Mouse (Mus musculus): ENCODE results near the gene Myo1d.

Myo1d gene

DNA sequence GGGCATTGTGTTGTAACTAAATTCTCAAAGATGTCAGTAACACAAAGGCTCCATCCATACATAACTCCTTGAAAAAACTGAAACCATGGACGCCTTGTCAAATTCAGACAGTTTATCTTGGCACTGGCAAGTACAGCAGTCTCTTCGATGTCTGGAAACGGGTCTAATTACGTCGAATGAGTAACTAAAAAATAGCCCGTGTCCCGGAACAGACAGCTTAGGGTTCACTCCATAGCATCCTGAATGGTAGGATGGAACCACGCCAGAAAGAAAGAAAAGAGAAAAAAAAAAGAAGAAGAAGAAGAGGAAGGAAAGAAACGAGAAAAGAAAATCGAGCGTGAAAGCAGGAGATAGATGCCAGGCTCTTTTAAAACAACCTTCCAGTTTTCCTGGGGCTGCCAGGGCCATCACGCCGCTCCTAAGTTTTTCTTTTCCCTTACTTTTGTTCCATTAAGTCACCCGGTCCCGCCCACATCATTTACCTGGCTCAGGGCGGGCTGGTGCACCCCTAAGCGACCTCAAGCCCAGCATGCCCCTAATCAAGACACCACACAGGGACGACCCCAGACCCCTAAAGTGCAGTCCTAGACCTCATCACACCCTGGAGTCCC lies 804 bp downstream of the Myo1d start:
- DNase-seq, result no peak

DNA sequence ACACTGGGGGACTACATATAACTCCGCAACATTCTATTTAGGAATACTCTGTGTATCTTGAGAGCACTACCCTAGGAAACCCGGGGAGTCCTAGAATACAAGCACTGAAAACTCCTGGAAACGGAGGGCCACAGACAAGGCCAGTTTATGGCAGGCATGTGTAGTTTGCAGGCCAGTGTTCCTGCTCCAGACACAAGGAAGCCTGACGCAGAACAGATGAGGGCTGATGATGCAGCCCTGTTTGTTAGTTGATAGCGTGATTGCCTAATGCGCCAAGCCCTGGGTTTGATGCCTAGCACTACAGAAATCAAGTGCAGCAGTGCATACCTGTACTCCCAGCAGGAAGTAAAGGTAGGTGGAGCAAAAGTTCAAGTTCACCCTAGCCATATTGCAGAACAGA lies 1.7 kb downstream of the Myo1d start:
- DNase-seq, result no peak

DNA sequence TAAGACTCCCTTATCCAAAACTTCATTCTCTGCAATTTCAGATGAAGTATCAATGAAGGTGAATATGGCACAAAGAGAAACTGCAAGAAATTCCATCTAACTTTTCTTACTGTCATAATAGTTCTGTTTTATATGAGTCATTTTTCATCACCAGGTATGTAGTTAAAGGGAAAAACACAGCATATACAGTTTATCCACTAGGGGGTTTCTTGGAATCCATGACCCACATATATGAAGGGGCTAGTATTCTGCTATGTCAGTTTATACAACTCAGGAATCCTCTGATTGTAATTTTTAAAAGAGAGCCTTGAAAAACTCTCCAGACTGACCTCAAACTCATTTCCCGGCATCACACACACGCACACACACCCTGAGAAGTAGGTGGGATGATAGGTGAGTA lies 2.1 kb downstream of the Myo1d start:
- DNase-seq, result no peak

DNA sequence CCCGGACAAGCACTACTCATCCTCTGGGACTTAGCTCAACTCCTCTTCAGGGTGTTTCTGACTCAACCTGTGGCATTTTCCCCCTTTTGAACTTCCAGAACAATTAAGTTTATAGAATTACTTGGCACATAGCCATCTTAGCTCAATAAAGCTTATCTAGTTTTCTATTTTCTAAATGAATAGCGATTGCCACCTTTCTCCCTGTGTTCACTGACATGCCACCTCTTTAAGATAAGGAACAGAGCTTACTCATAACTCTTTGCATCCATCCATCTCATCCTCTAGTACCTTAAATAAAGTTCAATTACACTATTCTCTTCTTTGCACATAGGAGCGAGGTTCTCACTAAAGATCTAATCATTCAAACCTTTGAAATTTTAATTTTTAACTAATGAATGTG lies 4.3 kb downstream of the Myo1d start:
- no peak for DNase-seq

DNA sequence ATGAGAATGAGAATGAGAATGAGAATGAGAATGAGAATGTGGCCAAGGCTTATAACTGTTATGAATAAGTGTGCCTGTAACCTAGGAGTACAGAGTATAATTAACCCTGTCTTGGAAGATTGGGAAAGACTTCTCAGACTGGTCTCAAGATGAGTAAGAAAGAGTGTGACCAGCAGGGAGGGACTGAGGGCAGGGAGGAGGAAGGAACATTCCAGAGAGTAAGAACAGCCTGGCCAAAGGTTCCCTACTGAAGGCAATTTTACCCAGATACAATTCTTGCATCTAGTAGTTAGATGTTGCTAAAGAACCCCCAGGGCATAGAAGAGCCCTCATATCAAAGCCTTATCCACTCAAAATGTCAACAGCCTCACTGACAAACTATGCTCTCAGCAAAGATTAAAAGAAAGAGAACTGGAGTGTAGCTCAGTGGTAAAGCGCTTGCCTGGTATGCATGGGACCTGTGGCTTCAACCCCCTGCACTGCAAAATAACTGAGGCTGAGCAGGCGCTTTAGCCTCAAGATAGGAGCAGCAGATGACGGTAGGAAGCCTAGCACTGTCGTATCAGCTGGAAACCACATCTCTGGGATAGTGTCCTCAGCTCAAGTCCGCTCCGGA lies 7.1 kb downstream of the Myo1d start:
- no peak for DNase-seq

DNA sequence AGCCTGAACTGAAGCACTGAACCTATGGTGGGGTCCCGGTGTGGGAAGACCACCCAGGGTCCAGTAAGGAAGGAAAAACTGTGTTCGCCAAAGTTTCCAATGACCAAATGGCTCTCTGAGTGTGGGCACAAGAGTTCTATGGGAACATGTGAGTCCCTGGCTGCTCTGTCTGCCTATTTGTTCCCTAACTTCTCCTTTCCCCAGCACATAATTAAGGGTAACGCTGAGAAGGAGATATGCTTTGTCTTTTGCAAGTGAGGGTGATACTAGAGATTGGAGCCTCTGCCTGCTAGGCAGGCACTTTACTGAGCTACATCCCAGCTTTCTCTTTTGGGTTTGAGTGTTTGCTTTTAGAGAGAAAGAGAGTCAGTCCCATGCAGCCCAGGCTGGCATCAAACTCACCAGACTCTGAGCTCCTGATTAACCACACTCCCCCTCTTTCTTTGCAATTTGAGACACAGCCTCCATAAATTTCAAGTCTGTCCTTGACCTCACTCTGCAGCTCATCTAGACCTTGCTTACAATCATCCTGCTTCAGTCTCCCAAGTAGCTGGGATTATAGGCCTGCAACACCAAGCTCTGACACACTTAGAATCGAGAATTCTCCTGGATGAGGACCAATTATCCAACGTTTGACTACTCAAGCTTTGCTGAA lies 8.1 kb downstream of the Myo1d start:
- DNase-seq, result no peak

DNA sequence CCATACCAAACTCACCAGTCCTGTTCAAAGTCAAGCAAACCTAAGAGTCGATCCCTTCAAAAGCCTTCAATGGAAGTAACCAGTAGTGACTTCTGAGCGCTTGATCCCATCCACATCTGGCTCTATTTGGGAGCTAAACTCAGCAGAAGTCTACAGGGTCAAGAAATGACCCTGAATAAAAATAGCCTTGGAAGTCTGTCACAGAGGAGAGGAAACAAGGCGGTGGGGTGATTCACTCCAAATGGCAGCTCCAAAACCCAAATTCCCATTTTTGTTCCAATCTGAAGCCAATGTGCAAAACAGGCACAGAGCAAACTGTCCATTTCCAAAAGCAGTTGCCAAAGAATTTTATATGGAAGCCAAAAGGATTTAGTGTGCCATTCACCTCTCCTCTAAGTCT lies 8.6 kb downstream of the Myo1d start:
- no peak for DNase-seq

DNA sequence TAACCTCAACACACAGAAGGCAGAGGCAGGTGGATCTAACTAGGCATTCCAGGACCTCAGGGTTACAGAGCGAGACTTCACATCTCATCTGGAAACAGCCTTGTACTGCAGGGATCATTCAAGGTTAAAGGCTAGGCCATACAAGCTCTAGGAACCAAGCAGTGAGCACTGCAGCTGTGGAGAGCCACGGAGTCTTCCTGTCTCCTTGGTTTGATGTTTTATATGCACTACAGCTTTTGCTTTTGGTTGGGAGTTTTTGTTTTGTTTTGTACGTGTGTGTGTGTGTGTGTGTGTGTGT lies 12.6 kb downstream of the Myo1d start:
- DNase-seq, result no peak

DNA sequence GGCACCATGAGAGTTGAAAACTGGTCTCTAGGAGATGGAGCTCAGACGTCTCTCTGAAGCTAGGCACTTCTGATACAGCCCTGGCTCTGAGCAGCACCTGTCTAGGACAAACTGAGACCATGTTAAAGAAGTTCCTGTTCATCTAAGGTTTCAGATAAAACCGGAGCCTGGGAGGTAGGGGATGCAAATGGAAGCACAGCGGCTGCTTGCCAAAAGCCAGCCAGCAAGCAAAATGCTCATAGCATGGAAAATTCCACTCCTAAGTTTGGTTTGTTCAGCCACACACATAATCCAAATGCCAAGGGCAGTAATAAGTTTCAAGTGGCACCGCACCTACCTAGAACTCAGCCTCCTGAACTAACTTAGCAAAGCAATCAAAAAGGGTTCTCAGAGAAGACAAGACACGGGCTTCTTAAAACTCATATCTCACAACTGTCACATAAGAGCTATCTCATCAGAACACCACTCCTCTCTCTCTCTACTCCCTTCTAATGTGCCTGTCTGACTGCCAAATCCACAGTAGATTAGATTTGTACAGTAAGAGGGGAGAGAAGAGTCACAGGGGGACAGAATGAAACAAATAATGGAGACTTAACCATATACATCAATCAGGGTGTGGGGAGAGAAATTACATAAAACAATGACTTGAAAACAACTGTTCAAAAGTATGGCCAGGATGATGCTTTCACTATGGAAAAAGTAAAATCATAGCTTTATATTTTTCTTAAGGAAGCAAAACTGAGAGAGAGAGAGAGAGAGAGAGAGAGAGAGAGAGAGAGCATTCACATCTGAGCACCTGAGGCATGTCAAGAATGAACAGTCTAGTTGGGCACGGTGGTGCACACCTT lies 13.1 kb downstream of the Myo1d start:
- no peak for DNase-seq

DNA sequence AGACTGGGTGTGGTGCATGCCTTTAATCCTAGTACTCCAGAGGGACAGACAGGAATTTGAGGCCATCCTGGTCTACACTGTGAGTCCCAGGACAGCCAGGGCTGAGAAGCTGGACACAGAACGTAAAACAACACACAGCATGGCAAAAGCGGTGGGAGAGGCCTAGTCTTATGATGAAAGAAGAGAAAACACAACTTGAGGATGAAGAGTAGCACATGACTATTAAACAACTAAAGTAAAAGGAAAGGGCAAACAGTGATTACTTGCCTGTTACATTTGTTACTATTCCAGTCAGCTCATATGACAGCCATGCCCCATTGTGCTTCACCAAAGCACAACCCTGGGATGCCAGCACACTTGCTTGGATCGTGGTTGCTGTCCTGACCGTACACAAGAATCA lies 13.8 kb downstream of the Myo1d start:
- DNase-seq, result no peak

DNA sequence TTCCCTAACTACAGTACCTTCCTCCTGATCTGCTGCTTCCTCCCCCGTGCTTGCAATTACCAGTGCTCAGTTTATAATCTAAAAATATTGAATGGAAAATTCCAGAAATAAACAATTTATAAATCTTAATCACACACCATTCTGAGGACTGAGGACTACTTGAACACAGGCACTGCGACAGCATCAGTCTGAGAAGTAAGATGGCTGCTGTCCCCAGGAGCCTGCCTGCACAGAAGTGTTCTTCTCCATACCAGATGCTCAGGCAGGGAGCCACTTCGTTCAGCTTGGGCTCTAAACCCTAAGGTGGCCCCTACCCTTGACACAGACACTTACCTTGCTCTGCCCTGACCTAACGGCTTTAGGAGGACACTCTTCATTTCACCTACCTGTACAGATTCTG lies 17.8 kb downstream of the Myo1d start:
- no peak for DNase-seq

DNA sequence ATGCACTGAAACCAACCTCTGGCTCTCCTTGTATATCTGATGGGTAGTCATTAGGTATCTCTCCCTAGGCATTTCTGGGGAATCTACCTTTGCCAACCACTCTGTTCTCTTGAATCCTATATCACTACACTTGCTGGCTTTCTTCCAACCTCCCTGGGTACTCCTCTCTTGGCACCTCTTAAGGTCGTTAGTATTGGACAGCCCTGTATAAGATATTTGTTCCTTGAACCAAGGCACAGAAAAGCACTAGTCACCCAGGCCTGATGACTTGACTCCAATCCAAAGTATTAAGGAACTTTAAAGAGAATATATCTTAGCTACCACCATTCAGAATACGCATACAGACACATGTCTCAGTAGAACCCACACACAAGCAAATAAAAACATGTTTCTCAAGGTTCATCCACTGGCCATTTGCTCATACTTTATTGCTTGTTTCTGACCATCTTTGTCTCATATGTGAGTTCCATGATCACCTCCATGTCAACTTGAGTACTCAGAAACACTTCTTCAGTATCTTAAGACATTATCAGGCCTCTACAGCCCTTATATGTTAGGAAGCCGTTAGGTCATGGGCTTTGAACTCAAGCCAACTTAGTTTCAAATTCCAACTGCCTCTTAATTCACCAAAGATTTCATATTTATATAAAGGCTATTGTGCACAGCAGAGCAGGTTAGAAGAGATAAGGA lies 18.4 kb downstream of the Myo1d start:
- no peak for DNase-seq

DNA sequence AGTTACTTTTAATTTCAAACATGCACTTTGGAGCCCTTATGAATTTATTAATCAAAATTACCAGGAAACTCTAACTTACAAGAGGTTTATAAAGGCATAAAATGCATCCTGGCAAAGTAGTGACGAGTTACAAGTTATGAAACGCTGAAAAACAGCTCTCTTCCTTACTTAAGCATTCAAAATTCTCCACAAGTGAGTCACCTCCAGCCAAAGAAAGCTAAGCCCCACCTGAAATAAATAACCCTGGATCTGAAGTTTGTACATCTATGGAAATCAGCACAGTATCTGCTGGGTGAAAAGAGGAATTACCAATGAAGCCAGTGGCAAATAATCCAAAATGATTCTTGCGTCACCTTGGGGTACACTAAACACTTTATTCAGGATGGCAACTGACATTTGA lies 20.8 kb downstream of the Myo1d start:
- DNase-seq, result no peak

DNA sequence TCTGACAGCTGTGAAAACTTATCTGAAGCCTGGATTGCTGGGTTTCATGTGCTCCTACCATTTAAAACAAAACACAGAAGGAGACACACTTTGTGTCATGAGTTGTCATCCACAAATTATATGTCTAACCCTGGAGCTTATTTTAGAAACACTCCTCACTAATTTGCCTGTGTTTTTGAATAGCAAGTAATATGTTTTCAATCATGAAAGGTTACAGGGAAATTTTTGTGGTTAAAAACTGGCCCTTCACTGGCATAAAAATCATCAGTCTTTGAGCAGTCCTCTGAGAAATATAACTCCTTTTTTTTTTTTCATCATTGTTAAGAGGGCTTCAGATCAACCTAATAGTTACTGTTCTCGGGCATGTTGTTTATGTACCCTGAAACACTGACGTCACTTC lies 25.6 kb downstream of the Myo1d start:
- no peak for DNase-seq

DNA sequence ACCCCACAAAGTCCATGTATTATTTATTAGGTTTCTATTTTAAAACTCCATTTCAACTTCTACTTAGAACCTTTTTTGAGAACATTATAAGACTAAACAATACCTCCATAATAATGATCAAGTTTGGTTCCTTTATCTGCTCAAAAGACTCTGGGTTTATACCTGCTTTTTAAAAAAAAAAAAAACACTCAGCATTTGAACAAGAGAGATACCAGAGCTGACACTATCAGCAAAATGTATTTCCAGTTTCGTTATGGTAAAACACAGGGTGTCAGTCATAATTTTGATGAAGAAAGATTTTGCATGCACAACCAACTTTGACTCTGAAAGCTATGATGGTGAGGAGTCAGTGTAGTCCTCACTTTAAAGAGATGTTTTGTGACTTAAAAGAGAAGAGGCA lies 28.7 kb downstream of the Myo1d start:
- no peak for DNase-seq

DNA sequence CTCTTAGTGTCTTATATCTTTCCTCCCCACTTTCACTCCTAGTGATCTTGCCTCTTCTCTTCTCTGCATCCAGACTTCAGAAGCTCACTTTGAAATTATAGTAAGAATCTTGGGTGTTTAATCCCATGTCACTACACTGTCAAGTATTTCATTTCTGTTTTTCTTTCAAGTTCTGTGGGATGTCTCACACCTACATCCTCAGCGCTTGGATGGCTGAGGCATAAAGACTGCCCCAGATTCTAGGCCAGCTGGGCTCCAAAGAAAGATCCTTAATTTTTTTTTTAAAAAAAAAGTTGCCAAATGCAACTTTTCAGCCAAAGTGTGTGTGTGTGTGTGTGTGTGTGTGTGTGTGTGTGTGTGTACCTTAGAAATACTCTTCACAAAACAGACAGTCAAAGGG lies 30.6 kb downstream of the Myo1d start:
- no peak for DNase-seq

DNA sequence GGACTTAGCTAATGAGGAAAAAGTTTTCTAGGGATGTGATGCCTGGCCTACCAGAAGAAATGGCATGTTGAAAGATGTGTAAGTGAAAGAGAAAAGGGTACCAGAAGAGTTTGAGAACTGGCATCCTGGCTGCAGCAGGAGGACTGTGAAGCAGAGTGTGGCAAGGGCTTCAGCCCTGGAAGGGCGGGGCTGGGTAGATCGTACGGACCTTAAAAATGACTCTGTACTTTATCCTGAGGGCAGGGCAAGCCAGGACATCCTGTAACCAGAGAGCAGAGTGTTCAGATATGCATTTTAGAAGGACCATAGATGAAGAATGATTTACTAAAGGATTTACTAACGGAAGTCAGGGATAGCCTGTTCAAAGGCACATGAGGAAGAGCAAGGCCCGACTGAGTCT lies 34.4 kb downstream of the Myo1d start:
- DNase-seq, result no peak

DNA sequence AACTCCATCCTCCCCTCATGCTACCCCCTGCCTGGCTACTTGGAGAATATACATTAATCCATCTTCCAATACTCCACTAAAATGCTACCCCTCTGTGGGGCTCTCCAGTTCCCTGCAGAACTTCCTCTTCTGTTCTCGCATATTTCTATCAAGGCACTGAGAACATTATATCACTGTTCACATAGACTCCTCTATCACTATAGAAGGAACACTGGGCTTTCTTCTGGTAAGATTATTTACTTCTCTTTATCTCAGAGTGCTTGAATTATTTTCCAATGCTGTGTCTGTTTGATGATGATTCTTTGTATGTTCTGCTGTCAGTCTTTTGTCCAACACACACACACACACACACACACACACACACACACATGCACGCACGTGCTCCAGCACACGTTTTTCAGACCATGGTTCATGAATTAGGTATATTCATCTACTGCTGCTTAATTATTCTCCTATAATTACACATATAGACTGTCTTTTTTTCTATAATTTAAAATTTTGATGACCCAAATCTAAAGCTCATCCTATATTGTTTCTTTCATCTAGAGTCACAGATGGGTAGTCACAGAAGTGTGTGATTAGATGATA lies 35.9 kb downstream of the Myo1d start:
- no peak for DNase-seq

DNA sequence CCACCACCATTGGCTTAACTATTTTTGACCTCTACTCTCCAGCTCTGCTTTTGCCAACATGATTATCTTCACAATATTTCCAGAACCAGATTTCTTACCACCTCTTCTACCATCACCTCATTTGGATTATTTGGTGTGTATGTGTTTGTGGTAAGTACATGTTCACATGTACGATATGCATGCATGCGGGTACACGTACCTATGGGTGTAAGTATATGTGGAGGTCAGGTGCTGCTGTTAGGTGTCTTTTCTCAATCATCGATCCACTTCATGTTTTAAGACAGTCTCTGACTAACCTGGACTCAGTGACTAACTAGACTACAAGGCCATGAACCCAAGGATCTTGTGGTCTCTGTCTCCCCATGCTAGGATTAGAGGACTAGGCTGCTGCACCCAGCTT lies 37.4 kb downstream of the Myo1d start:
- no peak for DNase-seq

DNA sequence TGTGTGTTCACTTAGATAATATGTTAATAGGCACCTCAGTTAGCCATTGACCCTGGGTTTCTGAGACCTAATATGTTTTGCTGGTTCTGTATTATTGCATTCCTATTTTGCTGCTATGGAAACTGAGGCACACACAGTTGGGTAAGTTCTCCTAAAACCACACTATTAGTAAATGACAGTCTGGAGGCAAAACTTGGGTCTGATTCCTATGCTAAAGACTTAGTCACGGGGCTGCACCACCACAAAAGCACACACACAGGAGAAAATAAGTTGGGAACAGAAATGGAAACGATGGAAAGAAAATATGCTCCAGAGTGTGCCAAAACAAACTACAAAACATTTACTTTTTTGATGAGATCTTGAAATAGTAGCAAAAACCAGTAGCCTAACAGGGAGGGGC lies 45.1 kb downstream of the Myo1d start:
- DNase-seq, result no peak

DNA sequence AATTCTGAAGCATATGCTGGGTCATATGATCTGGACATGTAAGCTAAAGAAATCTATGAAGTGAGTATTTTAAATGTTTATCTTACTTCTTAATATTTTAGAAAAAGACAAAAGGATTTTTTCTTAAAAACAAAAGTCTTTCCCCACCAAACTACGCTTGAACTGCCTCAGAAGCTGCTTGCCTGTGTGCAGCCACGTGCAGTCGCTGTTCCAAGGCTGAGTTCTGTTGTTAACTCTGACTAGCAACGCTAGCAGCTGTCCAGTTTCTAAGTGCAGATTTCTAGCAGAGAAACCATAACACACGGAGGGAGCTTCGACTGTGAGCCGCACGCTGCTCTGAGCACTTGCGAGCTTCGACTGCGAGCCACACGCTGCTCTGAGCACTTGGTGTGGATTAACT lies 55.1 kb downstream of the Myo1d start:
- no peak for DNase-seq

DNA sequence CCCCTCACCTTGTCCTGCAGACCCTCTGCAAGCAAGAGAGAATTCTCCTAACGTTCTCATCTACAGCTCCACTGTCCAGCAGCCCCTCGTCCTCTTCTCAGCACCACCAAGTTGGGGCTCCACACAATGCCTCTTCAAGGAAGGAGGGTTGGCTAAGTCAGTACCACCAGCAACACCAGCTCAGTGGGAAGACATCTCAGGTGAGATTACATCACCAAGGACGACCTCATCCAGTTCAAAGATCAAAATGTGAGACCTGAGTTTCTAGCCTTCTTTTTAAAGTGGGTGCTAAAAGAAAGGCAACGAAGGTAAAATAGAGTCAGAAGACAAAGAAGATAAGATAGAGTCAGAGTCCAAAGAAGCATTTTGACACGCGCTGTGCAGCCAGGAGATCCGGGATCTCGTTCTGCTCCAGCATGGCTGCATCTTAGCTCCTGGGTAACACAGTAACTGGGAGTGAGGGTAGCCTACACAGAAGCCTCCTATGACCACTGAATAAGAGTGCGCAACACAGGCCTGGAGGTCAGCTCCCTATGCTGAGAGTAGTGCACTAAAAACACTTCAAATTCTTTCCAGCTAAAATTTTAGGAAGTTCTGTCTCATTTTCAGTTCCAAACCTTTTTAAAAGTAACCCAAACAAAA lies 56.3 kb downstream of the Myo1d start:
- DNase-seq, result no peak

DNA sequence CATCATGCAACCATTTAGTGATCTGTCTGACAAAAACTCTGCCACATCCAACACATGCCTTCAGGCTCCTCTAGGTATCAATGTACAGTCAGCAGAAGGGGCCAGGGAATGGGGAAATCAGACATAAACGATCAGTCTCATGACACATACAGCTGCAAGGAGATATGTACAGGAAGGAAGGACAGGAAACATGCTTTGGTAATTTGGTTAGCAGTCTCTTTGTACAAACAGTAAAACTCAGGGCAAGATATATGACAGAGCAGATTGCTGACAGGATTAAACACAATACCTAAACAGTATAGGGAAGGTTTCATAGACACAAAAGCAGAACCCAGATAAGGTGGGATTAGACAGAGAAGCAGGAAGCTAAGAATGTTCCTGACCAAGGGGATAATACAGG lies 60.8 kb downstream of the Myo1d start:
- no peak for DNase-seq
